Mouse (Mus musculus): ENCODE measurements around the gene Uba7.
A peak's percentile ranks its signal among the peaks of the same experiment; 100 is the strongest.

The Uba7 gene

GRCm38 (mm10) chr9:107961881-107962280 lies 13.4 kb upstream of the Uba7 start:
- no peak for DNase-seq (ENCODE audit: low read depth, low spot score)

DNA sequence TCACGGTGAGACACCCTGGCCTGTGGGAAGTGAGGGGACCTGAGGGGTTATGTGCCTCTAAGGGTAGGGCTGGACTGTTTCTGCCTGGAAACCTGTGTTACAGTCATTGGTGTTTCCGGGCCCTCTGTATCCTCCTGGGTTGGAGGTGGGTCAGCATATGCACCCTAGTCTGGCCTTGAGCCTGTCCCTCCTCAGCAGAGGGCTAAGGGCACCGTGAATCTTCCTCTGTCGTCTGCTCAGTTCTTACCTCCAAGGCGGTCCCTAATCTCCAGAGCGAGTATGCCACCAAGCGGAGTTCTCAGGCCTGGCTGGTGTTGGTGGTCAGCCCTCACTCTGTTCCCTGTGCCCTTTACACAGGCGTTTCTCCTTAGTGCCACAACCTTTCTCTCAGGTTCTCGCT lies 12.4 kb upstream of the Uba7 start:
- DNase-seq (ENCODE audit: low read depth, low spot score) = no peak

- peak; percentile 77 for DNase-seq (ENCODE audit: low read depth, low spot score)
These were observed 11.6 kb upstream of the Uba7 start for GRCm38 (mm10) chr9:107963700-107964099.

- no peak for DNase-seq (ENCODE audit: low read depth, low spot score)
These were observed 10.6 kb upstream of the Uba7 start for GRCm38 (mm10) chr9:107964681-107965080.

- no peak for DNase-seq (ENCODE audit: low read depth, low spot score)
These were observed 8.6 kb upstream of the Uba7 start for GRCm38 (mm10) chr9:107966676-107967075.

DNA sequence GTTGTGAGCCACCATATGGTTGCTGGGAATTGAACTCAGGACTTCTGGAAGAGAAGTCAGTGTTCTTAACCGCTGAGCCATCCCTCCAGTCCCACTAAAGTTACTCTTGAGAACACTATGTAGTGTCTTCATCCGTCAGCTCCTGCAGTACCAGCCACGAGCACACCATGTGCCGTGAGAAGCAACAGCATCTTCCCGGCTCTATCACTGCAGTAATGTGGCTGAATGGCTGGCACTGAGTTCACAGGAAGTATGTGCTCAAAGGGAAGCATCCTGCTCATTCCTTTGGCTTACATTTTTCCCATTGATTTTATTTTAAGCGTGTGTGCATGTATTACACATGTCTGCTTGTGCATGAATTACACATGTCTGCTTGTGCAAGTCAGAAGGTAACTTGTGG lies 7.9 kb upstream of the Uba7 start:
- no peak for DNase-seq (ENCODE audit: low read depth, low spot score)

GRCm38 (mm10) chr9:107968531-107968930 lies 6.8 kb upstream of the Uba7 start:
- DNase-seq (ENCODE audit: low read depth, low spot score) = no peak

GRCm38 (mm10) chr9:107970311-107970710 lies 5.0 kb upstream of the Uba7 start:
- DNase-seq (ENCODE audit: low read depth, low spot score) = no peak

DNA sequence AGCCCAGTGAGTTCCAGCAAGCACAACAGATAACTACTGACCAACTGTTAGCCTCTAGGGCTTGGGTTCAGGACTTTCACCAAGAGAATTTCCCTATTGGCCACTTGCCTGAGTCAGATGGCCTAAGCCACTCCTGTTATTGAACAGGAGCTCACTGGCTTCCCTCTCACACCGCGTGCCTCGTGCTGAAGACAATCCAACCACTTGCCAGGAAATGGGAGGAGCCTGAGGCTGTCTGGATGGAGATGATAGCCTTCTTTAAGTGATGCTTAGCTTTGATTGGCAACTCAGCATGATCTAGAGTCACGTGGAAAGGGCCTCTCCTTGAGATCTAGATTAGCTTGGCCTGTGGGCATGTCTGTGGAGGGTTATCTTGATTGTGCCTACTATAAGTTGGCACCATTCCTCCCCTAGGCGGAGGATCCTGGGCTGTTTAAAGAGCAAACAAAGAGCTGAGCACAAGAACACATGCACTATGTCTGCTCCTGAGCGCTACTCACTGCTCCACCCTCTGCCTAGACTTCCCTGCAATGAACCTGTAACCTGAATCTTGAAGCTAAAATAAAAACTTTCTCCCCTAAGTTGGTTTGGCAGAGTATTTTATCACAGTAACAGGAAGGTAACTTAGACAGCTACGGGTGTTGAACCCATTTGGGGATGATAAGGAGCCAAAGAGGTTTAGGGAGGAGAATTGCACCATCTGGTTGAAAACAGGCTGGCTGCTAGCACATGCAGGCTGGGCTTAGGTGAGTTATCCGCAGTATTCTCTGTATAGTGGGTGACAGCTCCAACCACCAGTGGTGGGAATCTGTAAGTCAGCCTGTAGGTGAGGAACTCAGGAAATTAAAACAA lies 3.4 kb upstream of the Uba7 start:
- peak; percentile 58 for DNase-seq (ENCODE audit: low read depth, low spot score)

- no peak for DNase-seq (ENCODE audit: low read depth, low spot score)
These were observed 674 bp upstream of the Uba7 start for GRCm38 (mm10) chr9:107974491-107975171.

- no peak for DNase-seq (ENCODE audit: low read depth, low spot score)
These were observed 3.5 kb downstream of the Uba7 start for GRCm38 (mm10) chr9:107978815-107979214.

GRCm38 (mm10) chr9:107981684-107982605 lies 6.6 kb downstream of the Uba7 start:
- no peak for DNase-seq (ENCODE audit: low read depth, low spot score)

GRCm38 (mm10) chr9:107982681-107983346 lies 7.5 kb downstream of the Uba7 start, which contains the start of gene Gm20661:
Gene Gm20661, plus strand, starts transcription at chr9:107983058.
- DNase-seq (ENCODE audit: low read depth, low spot score) = peak; percentile 41

DNA sequence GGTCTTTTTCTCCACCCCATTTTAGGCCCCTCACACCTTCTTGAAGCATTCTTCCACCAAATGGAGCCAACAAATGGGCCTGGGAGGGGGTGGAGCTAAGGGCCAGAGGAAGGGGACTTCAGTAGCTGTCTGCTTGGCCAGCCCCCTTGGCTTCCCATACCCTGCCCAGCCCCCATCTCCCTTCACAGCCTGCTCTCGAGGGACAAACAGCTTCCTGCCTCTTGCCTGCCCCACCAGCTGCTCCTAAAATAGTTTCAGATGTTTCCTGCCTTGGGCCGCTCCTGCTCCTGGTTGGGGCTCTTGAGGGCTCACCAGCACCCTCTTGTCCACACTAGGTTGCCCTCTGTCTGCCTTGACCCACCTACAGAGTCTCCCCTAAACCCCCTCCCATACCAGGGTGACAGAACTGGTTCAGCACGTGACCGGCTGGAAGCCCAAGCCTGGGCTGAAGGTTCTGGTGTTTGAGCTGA lies 8.2 kb downstream of the Uba7 start:
- DNase-seq (ENCODE audit: low read depth, low spot score) = no peak

GRCm38 (mm10) chr9:107984052-107984753 lies 8.9 kb downstream of the Uba7 start:
- DNase-seq (ENCODE audit: low read depth, low spot score) = no peak

DNA sequence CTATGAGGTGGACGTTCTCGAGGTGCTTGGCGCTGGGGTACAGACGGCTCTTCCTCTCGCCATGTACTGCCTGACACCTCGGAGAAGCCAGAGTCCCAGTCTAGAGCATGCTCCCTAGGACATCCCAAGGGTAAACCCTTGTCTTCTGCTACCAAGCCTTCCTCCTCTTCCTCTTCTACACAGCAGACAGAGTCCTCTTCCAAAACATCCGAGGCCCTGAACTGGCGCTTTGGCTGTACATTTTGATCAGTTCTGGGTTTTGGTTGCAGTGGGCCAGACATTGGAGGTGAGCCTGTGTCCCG lies 9.4 kb downstream of the Uba7 start:
- DNase-seq (ENCODE audit: low read depth, low spot score) = no peak

DNA sequence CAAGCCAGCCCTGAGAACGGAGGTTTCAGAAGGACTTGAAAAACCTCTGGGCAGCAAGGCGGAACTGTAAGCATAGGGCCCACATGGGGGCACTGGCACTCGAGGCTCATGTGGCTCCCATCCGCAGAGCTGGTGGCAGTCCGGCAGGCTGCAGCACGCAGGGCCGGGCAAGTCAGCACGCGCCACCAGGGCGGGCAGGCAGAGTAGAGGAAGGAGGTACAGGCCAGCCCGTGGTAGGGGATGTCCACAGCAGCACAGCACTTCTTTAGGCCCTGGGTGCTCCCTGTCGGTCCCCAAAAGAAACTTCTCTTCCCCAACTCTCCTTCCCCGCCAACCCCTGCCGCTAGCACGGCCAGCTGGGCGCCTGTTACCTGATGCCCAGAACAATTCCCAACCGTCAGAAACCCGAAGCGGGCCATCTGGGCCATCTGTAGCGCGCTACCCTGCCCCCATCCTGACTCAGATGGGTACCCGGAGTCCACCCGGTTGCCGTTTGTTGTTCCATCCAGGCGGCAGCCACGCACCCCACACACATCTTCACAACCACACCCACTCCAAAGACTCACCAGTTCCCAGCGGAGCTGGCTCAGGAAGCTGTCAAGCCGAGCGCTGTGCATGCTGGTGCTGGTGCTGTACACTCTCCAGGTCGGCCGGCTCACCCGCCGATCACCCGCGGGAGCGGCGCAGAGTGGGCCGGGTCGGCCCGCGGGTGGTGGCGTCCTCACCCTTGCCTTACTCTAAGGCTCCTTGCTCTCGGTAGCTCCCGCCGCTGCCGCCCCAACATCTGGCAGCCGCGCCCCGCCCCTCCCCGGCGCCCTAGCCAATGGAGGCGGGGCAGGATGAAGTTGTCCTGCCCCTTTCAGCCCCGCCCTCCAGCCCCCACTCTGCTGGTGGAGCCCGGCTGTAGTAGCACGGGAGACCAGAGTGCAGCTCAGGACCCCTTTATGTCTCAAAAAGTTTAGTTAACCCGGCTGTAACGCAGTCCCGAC lies 10.1 kb downstream of the Uba7 start, which contains the start of gene Inka1:
Inka1 (minus strand) TSS at position 749 of the 989 bp plus-strand sequence.
- DNase-seq (ENCODE audit: low read depth, low spot score) = peak; percentile 92

- DNase-seq (ENCODE audit: low read depth, low spot score) = peak; percentile 73
These were observed 11.1 kb downstream of the Uba7 start for GRCm38 (mm10) chr9:107986376-107986775.

GRCm38 (mm10) chr9:107987950-107988349 lies 12.6 kb downstream of the Uba7 start:
- DNase-seq (ENCODE audit: low read depth, low spot score) = no peak

Measured in CD4-positive helper T cell, adult 2 months (primary cell).